Mouse (Mus musculus): ENCODE measurements at regions not wholly inside any gene's neighbourhood (a gene's known extent, or its start where the extent isn't known, plus 50 kb on each side); places are given as distances from the start of the nearest gene placed in this dataset.
A peak's percentile ranks its signal among the peaks of the same experiment; 100 is the strongest.

DNA sequence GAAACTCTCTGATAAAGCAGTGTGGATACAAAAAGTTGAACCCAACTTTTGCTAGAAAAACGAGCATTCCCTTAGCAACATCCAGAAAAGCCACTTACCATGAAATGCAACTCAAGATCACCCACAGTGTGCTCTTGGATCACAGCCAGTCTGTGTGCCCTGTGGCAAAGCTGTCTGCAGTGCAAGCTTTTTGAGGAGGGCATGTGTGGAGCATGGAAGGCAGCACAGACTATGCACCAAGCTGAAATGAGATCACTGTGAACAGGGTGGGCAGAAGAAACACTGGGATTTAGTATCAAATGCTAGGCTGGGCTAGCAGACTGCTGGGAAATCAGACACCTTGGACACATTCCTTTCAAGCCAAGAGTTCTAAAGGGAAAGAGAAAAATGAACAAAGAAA lies 162.4 kb downstream of the Sim1 start:
- ATAC-seq (ENCODE audit: insufficient read depth, low FRiP score) = no peak
- H3K4me2 ChIP-seq (ENCODE audit: low read depth, low read length) = no peak overlapping the region
- no peaks in the 10 kb centered on the region for H3K9me3 ChIP-seq (replicated peaks; ENCODE audit: control insufficient read depth, low read length)
- H3K9ac ChIP-seq (ENCODE audit: low read length) = no peak overlapping the region
- WGBS = 24% methylated on average over 1 of the region's 1 CpGs
- H3K27ac ChIP-seq (ENCODE audit: low read length) = no peak overlapping the region
- H3K4me1 ChIP-seq (ENCODE audit: control insufficient read depth, insufficient read depth, low read length) = no peaks in the 10 kb centered on the region
- H3K4me3 ChIP-seq (replicated peaks; ENCODE audit: low read length) = no peak overlapping the region
- no peaks in the 10 kb centered on the region for H3K36me3 ChIP-seq (ENCODE audit: control insufficient read depth, insufficient read depth, low read length)
- no peaks in the 10 kb centered on the region for H3K27me3 ChIP-seq (ENCODE audit: control insufficient read depth, insufficient read depth, low read length)

DNA sequence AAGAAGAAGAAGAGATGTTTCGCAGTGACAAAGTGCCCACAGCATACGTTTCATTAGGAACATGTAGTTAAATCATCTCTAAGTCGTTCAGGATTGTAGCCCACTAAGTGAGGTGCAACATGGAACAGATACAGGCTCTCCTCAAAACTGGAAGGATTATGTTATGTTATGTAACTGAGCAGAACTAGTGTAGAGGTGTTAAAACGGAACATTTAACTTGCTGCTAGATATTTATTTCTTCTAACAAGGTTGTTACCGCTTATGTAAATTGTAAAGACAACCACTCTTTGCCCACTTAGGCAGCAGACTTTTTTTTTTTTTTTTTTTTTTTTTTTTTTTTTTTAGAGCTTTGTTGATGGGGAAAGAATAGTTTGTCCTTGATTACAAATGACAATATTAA lies 163.8 kb downstream of the Sim1 start:
- Histone ChIP-seq H3K4me1 (ENCODE audit: control insufficient read depth, insufficient read depth, low read length) (no peaks in the 10 kb centered on the region), H3K27ac (ENCODE audit: low read length) (no peak overlapping the region)
- 78% methylated on average over 5 of the region's 5 CpGs for WGBS

DNA sequence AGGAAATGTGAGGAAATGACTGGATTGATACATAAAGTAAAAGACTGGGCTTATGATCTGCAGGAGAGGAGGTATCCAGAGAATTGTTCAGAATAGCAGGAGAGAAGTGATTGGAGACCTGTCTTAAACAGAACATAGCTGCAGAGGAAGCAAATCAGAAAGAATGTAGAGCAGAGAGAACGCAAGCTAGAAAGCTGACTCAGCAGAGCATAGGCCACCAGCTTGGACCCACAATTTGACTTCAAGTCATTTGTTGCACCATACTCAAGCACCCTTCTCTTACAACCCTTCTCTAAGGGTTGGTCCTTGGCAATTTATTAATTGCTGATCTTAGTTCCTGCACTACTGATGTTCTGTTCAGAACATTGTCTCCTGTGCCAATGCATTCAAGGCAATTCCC lies 207.0 kb downstream of the Sim1 start:
- WGBS = 81% methylated on average over 1 of the region's 1 CpGs
- Histone ChIP-seq H3K9me3 (replicated peaks; ENCODE audit: control insufficient read depth, low read length) (no peaks in the 10 kb centered on the region), H3K4me2 (ENCODE audit: low read depth, low read length) (no peak overlapping the region), H3K27ac (ENCODE audit: low read length) (no peak overlapping the region), H3K4me1 (ENCODE audit: control insufficient read depth, insufficient read depth, low read length) (no peaks in the 10 kb centered on the region), H3K9ac (ENCODE audit: low read length) (no peak overlapping the region), H3K27me3 (ENCODE audit: control insufficient read depth, insufficient read depth, low read length) (no peaks in the 10 kb centered on the region), H3K36me3 (ENCODE audit: control insufficient read depth, insufficient read depth, low read length) (no peaks in the 10 kb centered on the region), H3K4me3 (replicated peaks; ENCODE audit: low read length) (no peak overlapping the region)
- ATAC-seq (ENCODE audit: insufficient read depth, low FRiP score) = no peak

More for the DNA sequence above, 163.8 kb downstream of the Sim1 start:
- no peaks in the 10 kb centered on the region for H3K27me3 ChIP-seq (ENCODE audit: control insufficient read depth, insufficient read depth, low read length)
- no peak for ATAC-seq (ENCODE audit: insufficient read depth, low FRiP score)
- H3K4me3 ChIP-seq (replicated peaks; ENCODE audit: low read length) = no peak overlapping the region
- H3K9me3 ChIP-seq (replicated peaks; ENCODE audit: control insufficient read depth, low read length) = no peaks in the 10 kb centered on the region
- H3K9ac ChIP-seq (ENCODE audit: low read length) = no peak overlapping the region
- H3K4me2 ChIP-seq (ENCODE audit: low read depth, low read length) = no peak overlapping the region
- no peaks in the 10 kb centered on the region for H3K36me3 ChIP-seq (ENCODE audit: control insufficient read depth, insufficient read depth, low read length)

- Histone ChIP-seq H3K36me3 (ENCODE audit: control insufficient read depth, insufficient read depth, low read length) (no peaks in the 10 kb centered on the region), H3K27ac (ENCODE audit: low read length) (no peak overlapping the region), H3K27me3 (ENCODE audit: control insufficient read depth, insufficient read depth, low read length) (no peaks in the 10 kb centered on the region), H3K4me2 (ENCODE audit: low read depth, low read length) (no peak overlapping the region), H3K4me3 (replicated peaks; ENCODE audit: low read length) (no peak overlapping the region), H3K9ac (ENCODE audit: low read length) (no peak overlapping the region), H3K9me3 (replicated peaks; ENCODE audit: control insufficient read depth, low read length) (no peaks in the 10 kb centered on the region), H3K4me1 (ENCODE audit: control insufficient read depth, insufficient read depth, low read length) (peaks cover 3% of the 10 kb centered on the region)
- ATAC-seq (ENCODE audit: insufficient read depth, low FRiP score) = no peak
Observed at GRCm38 (mm10) chr10:51151833-51152232, 257.3 kb downstream of the Sim1 start.

DNA sequence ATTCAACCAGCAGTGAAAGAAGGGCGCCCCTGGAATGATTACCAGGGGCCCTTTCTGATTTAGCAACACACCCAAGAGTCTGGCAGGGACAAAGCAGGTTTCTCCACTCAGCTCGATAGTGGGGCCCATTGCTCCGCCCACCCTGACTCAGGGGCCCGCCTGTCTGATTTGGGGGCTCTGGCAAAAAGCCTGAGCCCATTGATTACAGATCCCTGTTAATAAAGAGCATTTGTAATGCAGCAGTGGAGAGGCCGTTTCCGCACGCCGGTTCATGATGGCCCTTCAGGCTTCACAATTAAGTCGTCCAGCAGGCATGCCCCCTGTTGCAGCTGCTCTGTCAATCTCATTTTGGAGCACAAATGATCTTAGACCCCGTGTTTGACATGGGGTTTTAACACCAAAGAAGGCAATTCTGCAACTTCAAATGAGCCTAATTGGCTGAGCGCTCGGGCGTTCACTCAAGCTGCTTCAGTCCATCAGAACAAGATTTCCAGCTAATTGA lies 259.0 kb downstream of the Sim1 start:
- Histone ChIP-seq H3K9me3 (replicated peaks; ENCODE audit: control insufficient read depth, low read length) (no peaks in the 10 kb centered on the region), H3K4me2 (ENCODE audit: low read depth, low read length) (peak overlapping the region; percentile 37), H3K36me3 (ENCODE audit: control insufficient read depth, insufficient read depth, low read length) (no peaks in the 10 kb centered on the region), H3K27ac (ENCODE audit: low read length) (no peak overlapping the region), H3K9ac (ENCODE audit: low read length) (no peak overlapping the region), H3K4me1 (ENCODE audit: control insufficient read depth, insufficient read depth, low read length) (peaks cover 3% of the 10 kb centered on the region), H3K4me3 (replicated peaks; ENCODE audit: low read length) (no peak overlapping the region), H3K27me3 (ENCODE audit: control insufficient read depth, insufficient read depth, low read length) (no peaks in the 10 kb centered on the region)
- 43% methylated on average over 13 of the region's 13 CpGs for WGBS
- no peak for ATAC-seq (ENCODE audit: insufficient read depth, low FRiP score)

GRCm38 (mm10) chr10:51154016-51154415 lies 259.5 kb downstream of the Sim1 start:
- no peak for ATAC-seq (ENCODE audit: insufficient read depth, low FRiP score)

GRCm38 (mm10) chr10:51154743-51155142 lies 260.2 kb downstream of the Sim1 start:
- Histone ChIP-seq H3K9ac (ENCODE audit: low read length) (no peak overlapping the region), H3K4me1 (ENCODE audit: control insufficient read depth, insufficient read depth, low read length) (peaks cover 3% of the 10 kb centered on the region), H3K27me3 (ENCODE audit: control insufficient read depth, insufficient read depth, low read length) (no peaks in the 10 kb centered on the region), H3K36me3 (ENCODE audit: control insufficient read depth, insufficient read depth, low read length) (no peaks in the 10 kb centered on the region), H3K9me3 (replicated peaks; ENCODE audit: control insufficient read depth, low read length) (no peaks in the 10 kb centered on the region), H3K4me3 (replicated peaks; ENCODE audit: low read length) (no peak overlapping the region), H3K27ac (ENCODE audit: low read length) (no peak overlapping the region), H3K4me2 (ENCODE audit: low read depth, low read length) (no peak overlapping the region)
- ATAC-seq (ENCODE audit: insufficient read depth, low FRiP score) = no peak
- 79% methylated on average over 2 of the region's 2 CpGs for WGBS

More at GRCm38 (mm10) chr10:51154016-51154415, 259.5 kb downstream of the Sim1 start:
- Histone ChIP-seq H3K36me3 (ENCODE audit: control insufficient read depth, insufficient read depth, low read length) (no peaks in the 10 kb centered on the region), H3K9ac (ENCODE audit: low read length) (no peak overlapping the region), H3K4me2 (ENCODE audit: low read depth, low read length) (no peak overlapping the region), H3K27ac (ENCODE audit: low read length) (no peak overlapping the region), H3K4me3 (replicated peaks; ENCODE audit: low read length) (no peak overlapping the region), H3K27me3 (ENCODE audit: control insufficient read depth, insufficient read depth, low read length) (no peaks in the 10 kb centered on the region), H3K9me3 (replicated peaks; ENCODE audit: control insufficient read depth, low read length) (no peaks in the 10 kb centered on the region), H3K4me1 (ENCODE audit: control insufficient read depth, insufficient read depth, low read length) (peaks cover 3% of the 10 kb centered on the region)
- WGBS = 77% methylated on average over 2 of the region's 2 CpGs

- WGBS = 55% methylated on average over 3 of the region's 3 CpGs
- no peak overlapping the region for H3K9ac ChIP-seq (ENCODE audit: low read length)
- no peaks in the 10 kb centered on the region for H3K36me3 ChIP-seq (ENCODE audit: control insufficient read depth, insufficient read depth, low read length)
- H3K9me3 ChIP-seq (replicated peaks; ENCODE audit: control insufficient read depth, low read length) = no peaks in the 10 kb centered on the region
- H3K4me2 ChIP-seq (ENCODE audit: low read depth, low read length) = no peak overlapping the region
- H3K27ac ChIP-seq (ENCODE audit: low read length) = no peak overlapping the region
- no peaks in the 10 kb centered on the region for H3K27me3 ChIP-seq (ENCODE audit: control insufficient read depth, insufficient read depth, low read length)
- no peak for ATAC-seq (ENCODE audit: insufficient read depth, low FRiP score)
- no peak overlapping the region for H3K4me3 ChIP-seq (replicated peaks; ENCODE audit: low read length)
- H3K4me1 ChIP-seq (ENCODE audit: control insufficient read depth, insufficient read depth, low read length) = no peaks in the 10 kb centered on the region
Observed at GRCm38 (mm10) chr10:51173619-51174018, 279.1 kb downstream of the Sim1 start.

GRCm38 (mm10) chr10:51175993-51176577 lies 281.5 kb downstream of the Sim1 start:
- H3K36me3 ChIP-seq (ENCODE audit: control insufficient read depth, insufficient read depth, low read length) = no peaks in the 10 kb centered on the region
- H3K27me3 ChIP-seq (ENCODE audit: control insufficient read depth, insufficient read depth, low read length) = no peaks in the 10 kb centered on the region
- H3K4me3 ChIP-seq (replicated peaks; ENCODE audit: low read length) = no peak overlapping the region
- H3K27ac ChIP-seq (ENCODE audit: low read length) = no peak overlapping the region
- no peak for ATAC-seq (ENCODE audit: insufficient read depth, low FRiP score)
- no peak overlapping the region for H3K4me2 ChIP-seq (ENCODE audit: low read depth, low read length)
- WGBS = 81% methylated on average over 3 of the region's 3 CpGs
- no peaks in the 10 kb centered on the region for H3K9me3 ChIP-seq (replicated peaks; ENCODE audit: control insufficient read depth, low read length)
- no peaks in the 10 kb centered on the region for H3K4me1 ChIP-seq (ENCODE audit: control insufficient read depth, insufficient read depth, low read length)
- no peak overlapping the region for H3K9ac ChIP-seq (ENCODE audit: low read length)

Data from stomach, embryonic 16.5 days (tissue).